Mouse (Mus musculus): Measurements from ENCODE around the gene Zfp663. TPM values are rescaled to one million over a fixed set of nuclear protein-coding genes. Genes with fewer than 3 reads are reported as not detected.

The Zfp663 gene
- not detected in 2 replicates for polyA plus RNA-seq (2012; rRNA removed; ENCODE audit: low replicate concordance)

GRCm38 (mm10) chr2:165368496-165368895, at the start of gene Zfp663:
Gene Zfp663 (minus strand): TSS chr2:165368729.

GRCm38 (mm10) chr2:165387844-165388495, 19.4 kb upstream of the Zfp663 start, which contains the start of gene Zfp334:
Gene Zfp334 (minus strand): TSS chr2:165388259.

GRCm38 (mm10) chr2:165326304-165327190, 42.0 kb downstream of the Zfp663 start, which contains the start of gene Elmo2:
Gene Elmo2 (minus strand): TSS chr2:165326479.

Other genes with a start within 250 kb of the Zfp663 start
- gene Cdh22, start 133.9 kb downstream of the Zfp663 start, polyA plus RNA-seq (2012; rRNA removed; ENCODE audit: low replicate concordance) = 0.39 and 1.0 TPM in 2 replicates
- 78.4 and 86.8 TPM in 2 replicates for gene Slc35c2, start 80.9 kb downstream of the Zfp663 start, polyA plus RNA-seq (2012; rRNA removed; ENCODE audit: low replicate concordance)
- 77.5 and 109 TPM in 2 replicates for gene Elmo2, start 42.2 kb downstream of the Zfp663 start, polyA plus RNA-seq (2012; rRNA removed; ENCODE audit: low replicate concordance)
- gene Zfp334, start 19.5 kb upstream of the Zfp663 start, polyA plus RNA-seq (2012; rRNA removed; ENCODE audit: low replicate concordance) = 1.3 and 2.2 TPM in 2 replicates
- gene Ocstamp, start 31.7 kb upstream of the Zfp663 start, polyA plus RNA-seq (2012; rRNA removed; ENCODE audit: low replicate concordance) = 0.79 and 1.0 TPM in 2 replicates
- 5.3 and 5.8 TPM in 2 replicates for gene Slc13a3, start 104.5 kb upstream of the Zfp663 start, polyA plus RNA-seq (2012; rRNA removed; ENCODE audit: low replicate concordance)
- 19.2 and 28.1 TPM in 2 replicates for gene Trp53rka, start 124.6 kb upstream of the Zfp663 start, polyA plus RNA-seq (2012; rRNA removed; ENCODE audit: low replicate concordance)
- 6.5 and 7.3 TPM in 2 replicates for gene Slc2a10, start 135.1 kb upstream of the Zfp663 start, polyA plus RNA-seq (2012; rRNA removed; ENCODE audit: low replicate concordance)
- 29.8 and 36.4 TPM in 2 replicates for gene Eya2, start 226.3 kb upstream of the Zfp663 start, polyA plus RNA-seq (2012; rRNA removed; ENCODE audit: low replicate concordance)

Data from mammary gland, adult 2 months (tissue).